Mouse (Mus musculus) embryo, embryonic 9.5 days (tissue): ENCODE data around the gene Gabrd.
"Not testable (repeated sequence)": the region's sequence is repeated elsewhere in the genome, so short reads cannot be mapped to it uniquely, and the experiment has no call there.

Source experiments
- DNase-seq: peaks from one replicate; pipeline ENCODE4 v3.0.0-alpha.2; 2017; ENCODE audit errors: extremely low spot score

Gene Gabrd

DNA sequence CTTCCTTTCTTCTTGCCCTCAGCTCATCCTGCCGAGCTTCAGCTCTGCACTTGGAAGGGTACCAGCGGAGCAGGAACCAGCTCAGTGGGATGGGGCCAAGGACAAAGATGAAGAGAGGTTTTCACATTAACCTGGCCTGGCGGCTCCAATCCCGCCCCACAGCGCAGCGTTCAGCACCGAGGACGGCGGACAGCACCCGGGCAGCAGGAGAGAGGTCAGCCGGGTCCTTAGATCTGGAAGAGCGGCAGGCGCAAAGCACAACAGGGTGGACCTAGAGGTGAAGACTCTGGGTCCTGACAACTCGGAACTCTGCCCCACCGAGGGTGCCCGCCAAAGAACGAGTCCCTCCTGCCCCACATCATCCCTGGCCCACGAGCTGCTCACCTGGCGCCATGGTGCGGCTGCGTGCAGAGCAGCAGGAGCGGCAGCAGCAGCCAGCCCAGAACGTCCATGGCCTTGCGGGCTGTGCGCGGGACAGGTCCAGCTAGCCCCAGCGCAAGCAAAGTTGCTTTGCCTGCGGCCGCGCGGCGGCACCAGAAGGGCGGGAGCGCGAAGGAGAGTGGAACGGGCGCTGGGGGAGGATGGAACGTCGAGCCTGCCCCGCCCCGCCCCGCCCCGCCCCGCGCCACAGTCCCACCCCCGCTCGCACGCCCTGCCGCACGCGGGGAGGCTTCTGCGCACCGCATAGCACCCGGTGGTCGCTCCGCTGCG lies at the start of gene Gabrd:
TSS of gene Gabrd (minus strand) at position 602 of the 711 bp plus-strand sequence.
- DNase-seq = peak; percentile 78

DNA sequence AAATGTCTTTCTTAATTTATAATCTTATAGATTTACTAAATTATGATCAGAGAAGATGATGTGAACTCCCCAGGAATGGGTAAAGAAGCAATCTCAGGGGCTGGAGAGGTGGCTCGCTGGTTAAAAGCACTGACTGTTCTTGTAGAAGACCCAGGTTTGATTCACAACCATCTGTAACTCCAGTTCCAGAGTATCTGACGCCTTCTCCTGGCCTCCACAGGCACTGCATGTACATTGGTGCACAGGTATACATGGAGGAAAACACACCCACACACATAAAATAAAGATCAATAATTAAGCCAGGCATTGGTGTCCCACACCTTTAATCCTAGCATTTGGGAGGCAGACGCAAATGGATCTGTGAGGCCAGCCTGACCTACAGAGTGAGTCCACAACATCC lies 44.9 kb upstream of the Gabrd start:
- DNase-seq = no peak

DNA sequence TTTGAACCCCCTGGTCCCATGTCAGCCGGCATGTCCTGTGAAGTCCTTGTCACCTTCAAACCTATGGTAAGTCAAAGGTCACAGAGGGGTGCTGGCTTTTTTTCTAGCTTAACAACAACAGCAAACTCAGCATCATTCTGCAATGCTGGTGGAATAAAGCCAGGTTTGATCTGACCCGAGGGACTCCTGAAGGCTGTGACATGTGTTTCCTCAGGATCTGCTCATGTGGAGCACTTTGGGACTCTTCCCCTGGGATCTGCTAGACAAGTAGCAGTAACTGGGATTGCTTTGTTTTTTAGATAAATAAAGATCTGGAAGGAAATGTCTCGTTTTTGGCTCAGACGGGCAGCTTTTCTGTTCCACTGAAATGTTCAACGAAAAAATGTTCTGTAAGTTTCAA lies 36.1 kb upstream of the Gabrd start:
- DNase-seq = no peak

DNA sequence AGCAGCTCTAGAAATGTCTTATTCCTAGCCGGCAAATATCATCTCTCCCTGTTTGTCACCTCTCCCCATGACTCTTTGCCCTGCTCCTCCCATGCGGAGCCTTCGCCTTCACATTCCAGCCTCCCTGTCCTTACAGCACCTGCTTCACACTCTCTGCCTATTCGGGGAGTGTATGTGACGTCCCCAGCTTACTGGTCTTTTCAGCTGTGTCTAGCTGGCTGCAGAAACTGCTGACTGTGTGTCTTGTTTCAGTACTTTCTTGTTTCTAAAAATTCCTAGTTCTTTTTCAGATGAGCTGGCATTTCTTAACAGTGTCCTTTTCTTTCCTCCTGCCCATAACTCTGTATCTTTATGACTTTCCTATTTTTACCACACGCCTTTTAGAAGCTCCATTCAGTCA lies 34.4 kb upstream of the Gabrd start:
- DNase-seq = no peak

DNA sequence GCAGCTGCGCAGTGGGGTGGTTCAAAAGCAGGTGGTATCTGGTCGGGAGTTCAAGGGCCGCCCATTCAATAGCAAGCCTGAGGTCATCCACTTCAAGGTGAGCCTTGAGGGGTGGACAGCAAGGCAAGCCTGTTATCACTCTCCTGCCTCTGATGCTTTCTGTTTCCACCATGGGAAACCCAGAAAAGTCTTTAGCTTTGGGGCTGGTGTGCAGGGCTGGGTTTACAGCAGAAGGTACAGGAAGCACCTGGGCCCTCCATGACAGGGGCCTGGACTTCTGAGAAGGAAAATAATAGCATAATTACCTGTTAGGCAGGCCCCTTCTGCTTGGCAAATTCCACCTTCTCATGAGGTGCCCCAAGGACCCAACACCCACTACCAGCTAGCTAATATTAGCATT lies 31.3 kb upstream of the Gabrd start:
- DNase-seq = no peak

DNA sequence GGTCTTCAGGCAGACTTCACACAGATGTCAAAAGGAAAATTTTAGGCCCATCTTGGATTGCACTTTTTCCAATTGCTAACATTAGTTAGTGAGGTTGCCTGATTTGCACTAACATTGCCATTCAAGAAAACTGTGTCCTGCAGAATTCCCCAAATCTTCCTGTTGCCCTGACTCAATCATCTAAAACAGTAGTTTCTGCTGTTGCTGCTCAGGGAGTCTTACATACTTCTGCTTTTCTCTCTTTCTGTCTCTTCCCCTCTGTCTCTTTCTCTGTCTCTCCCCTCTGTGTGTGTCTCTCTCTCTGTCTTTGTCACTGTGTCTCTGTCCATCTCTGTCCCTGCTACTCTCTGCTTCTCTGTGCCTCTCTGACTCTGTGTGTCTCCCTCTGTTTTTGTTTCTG lies 30.5 kb upstream of the Gabrd start:
- no peak for DNase-seq

DNA sequence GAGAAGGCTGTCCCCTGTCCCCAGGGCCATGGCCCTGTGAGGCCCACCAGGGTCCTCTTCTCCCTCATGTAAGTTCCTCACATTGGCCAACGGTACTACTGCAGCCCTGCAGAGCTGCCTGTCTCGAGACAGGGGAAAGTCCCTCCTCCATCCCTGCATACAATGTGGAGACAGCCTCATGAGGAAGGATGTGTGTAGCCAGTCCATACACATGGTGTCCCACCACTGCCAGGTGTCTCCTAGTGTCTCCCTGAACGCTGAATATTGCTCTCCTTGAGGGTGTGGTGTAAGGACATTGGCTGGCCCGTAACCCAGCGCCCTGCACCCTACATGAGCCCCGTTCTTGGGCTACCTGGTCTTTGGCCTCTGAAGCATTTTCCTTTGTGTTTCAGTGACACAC lies 28.4 kb upstream of the Gabrd start:
- DNase-seq = no peak

DNA sequence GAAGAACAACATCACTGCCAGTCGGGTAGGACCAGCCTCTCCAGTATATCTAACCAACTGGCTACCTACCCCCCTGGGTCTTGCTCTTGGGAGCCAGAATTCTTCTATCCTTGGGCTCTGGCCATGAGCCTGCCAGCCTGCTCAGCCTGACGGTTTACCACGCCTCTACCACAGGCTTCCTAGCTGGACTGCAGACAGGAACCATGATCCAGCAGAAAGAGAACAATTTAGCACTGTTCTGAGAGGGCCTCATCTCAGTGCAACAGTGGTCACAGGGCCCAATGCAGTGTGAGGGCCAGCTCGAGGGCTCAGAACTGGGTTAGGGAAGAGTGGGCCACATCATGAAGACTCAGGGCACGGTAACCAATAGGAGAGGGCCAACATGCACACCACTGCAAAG lies 26.1 kb upstream of the Gabrd start:
- DNase-seq = no peak

DNA sequence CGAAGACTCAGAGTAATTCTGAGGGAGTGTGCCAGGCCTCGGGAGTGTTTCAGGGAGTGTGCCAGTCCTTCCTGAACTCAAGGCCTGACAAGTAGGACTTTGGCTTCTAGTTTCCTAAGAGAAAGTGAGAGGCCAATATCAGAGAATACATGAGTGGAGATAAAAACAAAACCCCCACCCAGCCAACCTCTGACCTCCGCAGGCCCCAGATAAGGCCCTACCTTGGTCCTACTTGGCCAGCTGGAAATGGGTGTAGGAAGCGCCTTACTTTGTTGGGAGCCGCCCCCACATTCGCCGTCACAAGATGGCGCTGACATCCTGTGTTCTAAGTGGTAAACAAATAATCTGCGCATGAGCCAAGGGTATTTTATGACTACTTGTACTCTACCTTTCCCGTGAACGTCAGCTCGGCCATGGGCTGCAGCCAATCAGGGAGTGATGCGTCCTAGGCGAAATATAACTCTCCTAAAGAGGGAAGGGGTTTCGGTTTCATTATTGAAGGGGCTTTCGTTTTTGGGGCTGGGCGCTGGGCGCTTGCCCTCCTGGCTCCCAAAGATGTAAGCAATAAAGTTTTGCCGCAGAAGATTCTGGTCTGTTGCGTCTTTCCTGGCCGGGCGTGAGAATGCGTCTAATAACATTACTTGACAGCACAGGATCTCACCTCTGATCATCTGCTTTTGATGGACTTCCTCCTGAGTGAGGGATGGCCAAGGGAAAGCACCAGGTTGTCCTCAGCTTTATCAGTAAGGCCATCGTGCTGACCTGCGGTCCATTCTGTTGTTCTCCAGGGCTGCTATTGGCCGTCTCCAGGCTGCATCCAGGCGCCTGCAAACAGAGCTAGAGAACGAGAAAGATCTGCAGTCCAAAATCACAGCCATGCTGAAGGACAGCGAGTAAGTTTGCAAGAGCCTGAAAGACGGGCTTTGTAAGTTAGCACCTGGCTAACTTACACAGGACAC lies 23.8 kb upstream of the Gabrd start:
- not testable (repeated sequence) for DNase-seq

DNA sequence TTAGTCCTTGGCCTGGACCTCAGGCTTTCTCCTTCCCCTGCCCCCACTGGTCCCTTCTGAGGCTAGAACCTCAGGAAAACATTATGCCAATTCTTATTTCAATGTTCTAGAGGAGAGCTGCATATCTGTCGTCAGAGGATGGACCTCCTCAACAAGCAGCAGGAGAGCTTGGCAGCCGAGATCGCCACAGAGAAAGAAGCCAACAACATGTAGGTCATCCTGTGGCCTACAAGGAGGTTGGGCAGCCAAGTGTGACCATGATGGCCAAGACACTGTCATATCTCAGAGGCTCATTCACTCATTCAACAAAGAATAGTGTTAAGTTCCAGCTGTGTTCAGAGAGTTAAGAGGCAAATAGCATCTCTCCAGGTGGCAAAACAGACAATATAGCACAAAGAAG lies 22.2 kb upstream of the Gabrd start:
- DNase-seq = no peak

DNA sequence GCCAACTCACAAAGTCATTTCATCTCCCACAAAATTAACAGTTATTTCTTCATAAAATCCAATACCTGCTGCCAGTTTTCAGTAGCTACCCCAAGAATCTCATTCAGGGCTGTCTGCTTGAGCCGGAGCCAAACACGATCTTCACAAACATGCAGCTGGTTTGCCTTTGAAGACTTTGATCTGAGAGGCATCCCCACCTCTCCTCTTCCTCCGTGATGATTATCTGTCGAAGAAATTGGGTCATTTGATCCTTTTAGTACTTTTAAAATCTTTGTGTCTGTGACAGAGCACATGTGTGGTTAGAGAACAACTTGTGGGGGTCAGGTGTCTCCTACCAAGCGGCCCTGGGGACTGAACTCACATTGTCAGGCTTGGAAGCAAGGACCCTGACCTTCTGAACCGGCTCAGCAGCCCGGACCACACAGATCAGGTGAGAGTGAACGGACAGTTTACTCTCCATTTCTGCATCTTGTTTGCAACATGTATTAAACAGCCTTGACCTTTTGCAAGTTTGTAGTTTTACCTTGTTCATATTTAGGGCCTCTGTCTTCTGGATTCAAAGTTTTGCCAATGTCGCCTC lies 16.8 kb upstream of the Gabrd start:
- no peak for DNase-seq

DNA sequence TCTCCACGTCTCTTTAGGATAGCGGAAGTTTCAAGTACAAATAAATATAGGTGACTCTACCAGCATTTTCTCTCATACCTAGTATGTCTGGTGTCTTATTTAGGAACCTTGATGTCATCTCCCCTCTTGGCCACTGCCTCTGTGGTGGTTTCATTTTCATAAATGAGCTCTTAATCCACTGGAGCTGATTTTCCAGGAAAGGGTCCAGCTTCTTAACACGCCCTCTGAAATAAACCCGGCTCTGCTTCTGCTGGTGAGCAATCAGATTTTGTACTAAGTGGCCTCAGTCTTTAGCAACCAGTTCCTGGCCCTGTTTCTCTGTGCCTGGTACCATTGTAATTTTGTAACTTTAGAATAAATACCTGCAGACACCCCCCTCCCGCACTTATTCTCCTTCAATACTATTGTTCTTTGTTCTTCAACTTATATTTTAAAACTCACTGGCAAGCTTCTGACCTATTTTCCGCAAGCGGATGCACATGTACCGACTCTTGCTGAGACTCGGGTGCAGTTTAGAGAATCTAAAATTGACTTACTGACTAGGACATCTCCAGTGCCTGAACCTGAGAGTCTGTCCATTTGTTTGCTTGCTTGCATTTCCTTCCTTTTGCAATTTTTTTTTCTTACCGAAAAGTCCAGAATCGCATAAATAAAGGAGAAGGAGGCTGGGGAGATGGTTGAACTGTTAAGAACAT lies 15.9 kb upstream of the Gabrd start:
- no peak for DNase-seq

DNA sequence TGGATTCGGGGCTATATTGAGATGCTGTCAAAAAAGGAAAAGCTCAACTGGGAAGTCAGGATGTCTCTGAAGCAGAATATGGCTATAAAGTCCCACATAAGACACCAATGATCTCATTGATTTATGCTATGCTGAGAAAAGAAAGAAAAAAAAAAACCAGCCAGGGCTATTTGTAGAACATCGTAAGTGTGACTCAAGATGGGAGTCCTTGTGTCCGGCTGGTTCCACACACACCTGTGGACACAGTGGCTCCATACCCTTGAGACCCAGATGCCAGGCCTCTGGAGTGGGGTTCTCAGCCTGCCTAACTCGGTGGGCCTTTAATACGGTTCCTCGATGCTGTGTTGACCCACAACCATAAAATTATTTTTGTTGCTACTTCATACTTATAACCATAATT lies 14.2 kb upstream of the Gabrd start:
- no peak for DNase-seq

DNA sequence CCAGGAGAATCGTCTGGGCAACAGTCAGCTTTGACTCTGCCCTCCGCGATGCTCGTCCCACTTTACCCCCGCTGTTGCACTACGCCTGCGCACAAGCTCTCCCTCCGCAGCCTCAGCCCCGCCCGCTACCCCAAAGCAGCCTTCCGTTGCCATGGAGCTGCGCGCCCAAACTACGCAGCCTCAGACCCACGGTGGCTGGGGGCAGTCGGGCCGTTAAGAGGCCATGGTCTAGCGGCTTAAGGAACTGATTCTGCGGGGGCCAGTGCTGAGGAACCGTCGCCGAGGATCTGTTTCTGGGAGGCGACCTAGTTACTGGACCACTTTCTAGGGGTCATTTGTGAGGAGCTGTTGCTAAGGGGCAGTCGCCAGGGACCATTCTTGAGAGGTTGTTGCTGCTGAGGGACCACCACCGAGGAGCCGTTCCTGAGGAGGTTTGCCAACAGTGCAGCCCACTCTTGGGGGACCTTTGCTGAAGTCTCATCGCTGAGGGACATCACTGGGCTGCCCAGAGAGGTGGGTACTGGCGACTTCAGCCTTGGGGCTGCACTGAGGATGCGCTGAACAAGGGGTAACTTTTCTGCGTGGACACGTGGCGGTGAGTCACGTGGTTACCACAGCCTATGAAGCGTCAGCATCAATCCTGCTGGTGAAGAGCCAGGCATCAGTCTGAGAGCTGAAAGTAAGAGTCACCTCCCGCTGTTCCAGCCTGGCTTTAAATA lies 11.3 kb upstream of the Gabrd start, which contains the start of gene Cfap74:
TSS of gene Cfap74 (plus strand) at position 133 of the 719 bp plus-strand sequence.
- DNase-seq = peak; percentile 93

DNA sequence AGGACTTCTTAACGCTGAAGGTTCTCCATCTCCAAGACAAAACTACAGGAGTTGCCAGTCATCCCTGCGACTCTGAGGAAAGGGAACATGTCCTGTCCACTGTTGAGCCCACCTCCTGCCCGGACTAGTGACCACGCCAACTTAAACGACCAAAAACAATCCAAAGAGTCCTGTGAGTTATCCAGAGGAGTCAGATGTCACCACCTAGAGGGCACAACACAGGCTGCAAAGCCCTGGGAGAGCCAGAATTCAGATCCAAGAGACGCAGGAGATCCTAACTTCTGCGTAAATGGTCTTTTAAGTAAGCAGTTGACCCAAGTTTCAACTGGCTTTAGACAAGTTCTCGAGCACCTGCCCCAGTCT lies 10.8 kb upstream of the Gabrd start:
- no peak for DNase-seq

DNA sequence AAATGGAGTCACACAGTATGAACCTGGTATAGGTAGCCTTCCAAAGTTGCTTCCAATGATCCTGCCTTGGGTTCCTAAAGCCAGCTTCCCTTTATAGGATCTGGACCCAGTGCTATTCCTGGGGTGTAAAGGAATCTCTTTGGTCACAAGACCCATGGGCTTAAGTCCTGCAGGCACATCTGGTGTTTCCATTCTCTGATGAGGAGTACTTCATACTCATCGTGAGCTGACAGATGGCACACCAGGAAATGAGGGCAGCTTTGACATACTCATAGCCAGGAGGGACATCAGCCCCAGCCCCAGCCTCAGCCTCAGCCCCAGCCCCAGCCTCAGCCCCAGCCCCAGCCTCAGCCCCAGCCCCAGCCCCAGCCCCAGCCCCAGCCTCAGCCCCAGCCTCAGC lies 4.6 kb upstream of the Gabrd start:
- no peak for DNase-seq

DNA sequence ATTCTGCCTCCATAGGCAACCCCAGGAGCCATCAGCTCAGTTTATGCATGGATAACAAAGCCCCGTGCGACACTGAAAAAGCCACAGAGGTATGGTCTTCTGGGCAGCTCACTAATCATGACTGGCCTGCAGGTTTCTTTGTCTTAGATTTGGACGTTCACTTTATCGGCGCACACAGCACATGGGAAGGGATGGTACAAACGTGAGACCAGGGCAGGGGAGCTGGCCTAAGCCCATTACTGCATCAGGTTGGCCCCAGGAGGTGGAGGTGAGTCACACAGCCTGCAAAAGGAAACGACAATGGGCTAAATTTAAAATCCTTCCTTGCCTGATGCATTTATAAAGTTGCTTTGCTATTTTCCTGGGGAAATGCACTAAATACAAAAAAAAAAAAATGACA lies 3.2 kb upstream of the Gabrd start:
- DNase-seq = no peak

DNA sequence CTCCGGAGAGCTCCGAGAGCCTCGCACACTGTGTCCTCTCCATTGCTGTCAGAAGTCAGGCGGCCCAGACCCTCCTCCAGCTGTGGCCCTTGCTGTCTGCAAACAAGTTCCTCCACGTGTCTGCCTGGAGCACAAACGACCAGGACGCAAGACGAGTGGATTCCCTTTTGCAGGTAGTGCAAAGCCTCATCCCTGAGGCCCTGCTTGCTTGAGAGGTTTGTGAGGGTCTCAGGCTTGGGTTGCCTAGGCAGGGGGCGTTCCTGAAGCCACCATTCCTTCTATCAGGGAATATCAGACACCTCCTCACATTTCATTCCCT lies 269 bp upstream of the Gabrd start:
- DNase-seq = no peak

DNA sequence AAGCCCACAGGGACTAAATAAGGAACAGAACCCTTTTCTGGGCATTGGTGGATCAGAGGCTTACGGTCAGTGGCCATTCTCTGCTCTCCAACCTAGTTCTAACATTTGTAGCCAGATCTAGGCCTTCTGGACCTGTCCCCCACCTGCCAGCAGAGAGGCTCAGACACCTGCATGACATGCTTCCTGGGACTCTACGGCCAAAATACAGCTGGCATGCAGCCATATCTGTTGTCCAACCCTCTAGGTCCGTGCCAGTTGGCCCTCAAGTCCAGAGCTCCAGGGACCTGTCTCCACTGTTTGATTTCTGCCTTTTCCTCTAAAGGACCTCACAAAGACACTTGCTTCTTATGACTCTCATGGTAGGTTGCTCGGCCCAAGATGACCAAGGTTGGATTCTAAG lies 1.2 kb downstream of the Gabrd start:
- DNase-seq = no peak

DNA sequence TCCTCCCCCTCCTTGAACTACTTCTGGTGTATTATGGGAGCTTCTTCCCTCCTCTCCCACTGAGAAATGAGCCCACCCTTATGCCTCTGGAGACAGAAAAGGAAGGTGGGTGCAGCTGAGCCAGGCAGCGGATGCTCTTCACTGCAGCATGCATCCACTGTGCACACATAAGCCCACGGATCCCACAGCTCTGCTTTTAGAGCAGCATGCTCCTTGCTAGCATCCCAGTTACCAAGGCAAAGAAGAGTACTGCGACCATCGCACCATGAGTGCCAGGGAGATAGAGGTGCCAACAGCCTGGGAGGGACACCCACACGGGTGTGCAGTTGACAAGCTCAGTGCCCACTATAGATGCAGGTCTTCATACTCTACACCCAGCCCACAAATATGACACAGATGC lies 2.4 kb downstream of the Gabrd start:
- no peak for DNase-seq

DNA sequence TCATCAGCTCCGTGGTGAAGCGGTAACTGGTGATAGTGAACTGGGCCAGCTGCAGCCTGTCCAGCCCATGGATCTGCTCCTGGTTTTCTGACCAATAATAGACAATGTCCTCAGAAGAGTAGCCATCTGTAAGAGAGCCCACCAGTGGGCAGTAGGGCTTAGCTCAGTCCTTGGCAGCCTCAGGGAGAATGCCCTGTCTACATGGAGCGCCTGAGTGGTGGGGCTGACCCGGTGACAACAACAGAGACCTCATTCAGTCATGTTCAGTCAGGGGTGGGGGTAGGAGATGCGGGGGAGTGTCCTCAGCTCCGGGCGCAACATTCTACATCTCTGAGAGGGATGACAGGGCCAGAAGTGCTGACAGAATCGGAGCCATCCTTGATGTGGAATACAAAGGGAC lies 10.7 kb downstream of the Gabrd start:
- DNase-seq = no peak

DNA sequence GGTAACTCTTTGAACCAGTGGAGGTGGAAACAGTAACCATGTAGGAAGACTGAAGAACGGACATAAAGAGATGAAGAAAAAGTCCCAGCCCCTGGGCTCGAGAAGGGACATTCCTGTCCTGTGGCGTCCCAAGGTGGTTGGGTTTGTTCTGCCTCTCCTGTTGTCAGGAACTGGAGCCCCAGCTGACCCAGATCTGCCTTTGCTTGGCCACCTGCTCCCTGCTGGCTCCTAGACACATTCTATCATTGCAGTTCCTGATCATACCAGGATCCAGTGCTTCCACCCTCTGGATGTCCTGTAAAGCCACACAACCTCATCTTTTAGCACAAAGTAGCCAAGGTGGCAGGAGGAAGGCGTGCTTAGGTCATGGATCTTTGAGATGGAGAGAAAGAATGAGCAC lies 14.6 kb downstream of the Gabrd start:
- no peak for DNase-seq
